Mouse (Mus musculus) embryonic fibroblast, embryonic 13.5 days (primary cell): Measurements from ENCODE around the gene Zfc3h1. TPM values are rescaled to one million over a fixed set of nuclear protein-coding genes. Genes with fewer than 3 reads are reported as not detected.
A peak's percentile ranks its signal among the peaks of the same experiment; 100 is the strongest.

ENCODE experiments used
- H3K27ac ChIP-seq: 2 replicates; pipeline ENCODE4 v1.5.1; 2012; ENCODE audit warnings: low read length, control low read depth, inconsistent platforms; ENCODE audit not compliant: insufficient read depth
- H3K4me1 ChIP-seq: 2 replicates; pipeline ENCODE4 v1.6.1; 2011; ENCODE audit warnings: low read length; ENCODE audit not compliant: control insufficient read depth, insufficient read depth
- H3K4me3 ChIP-seq: 2 replicates; pipeline ENCODE4 v1.5.1; 2011; ENCODE audit warnings: mild to moderate bottlenecking, control low read depth, low read length; ENCODE audit not compliant: insufficient read depth
- CTCF ChIP-seq: IDR thresholded peaks from 2 replicates; pipeline ENCODE4 v1.5.1; 2011; ENCODE audit warnings: mild to moderate bottlenecking, control low read depth, low read length, moderate library complexity, borderline replicate concordance; ENCODE audit not compliant: insufficient read depth
- POLR2A ChIP-seq: IDR thresholded peaks from 2 replicates; pipeline ENCODE4 v1.6.1; 2011; ENCODE audit warnings: low read depth, mild to moderate bottlenecking, control low read depth, low read length, moderate library complexity
- polyA plus RNA-seq: library from polyadenylated mRNA; stranded (reverse); fragments of >200 nt; gene quantifications from 2 replicates; pipeline ENCODE4 v1.2.4, GENCODE M21; 2011; ENCODE audit warnings: low read depth; ENCODE audit not compliant: missing spikeins, insufficient read length

Gene Zfc3h1
- polyA plus RNA-seq, 1 experiment, result 120 TPM

DNA sequence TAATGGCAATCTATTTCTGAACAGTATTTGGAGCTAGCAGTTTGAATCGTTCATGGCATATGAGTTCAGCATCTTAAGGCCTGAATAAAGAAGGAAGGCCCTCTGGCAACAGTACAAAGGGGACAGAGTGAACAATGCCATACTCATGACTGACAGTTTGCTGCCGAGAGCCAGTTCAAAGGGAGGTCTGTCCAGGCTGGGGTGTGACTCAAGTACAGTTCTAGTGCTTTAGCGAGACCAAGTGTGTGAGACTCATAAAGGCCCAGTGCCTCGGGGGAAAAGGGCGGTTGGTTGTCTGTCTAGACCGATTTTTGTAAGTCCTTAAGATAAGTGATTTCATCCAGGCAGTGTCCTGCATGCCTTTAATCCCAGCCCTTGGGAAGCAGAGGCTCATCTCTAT lies 30.2 kb upstream of the Zfc3h1 start:
- no peaks in the 10 kb centered on the region for H3K4me1 ChIP-seq
- no peak for TF ChIP-seq POLR2A
- no peak for TF ChIP-seq CTCF
- no peak overlapping the region for H3K27ac ChIP-seq
- no peak overlapping the region for H3K4me3 ChIP-seq

DNA sequence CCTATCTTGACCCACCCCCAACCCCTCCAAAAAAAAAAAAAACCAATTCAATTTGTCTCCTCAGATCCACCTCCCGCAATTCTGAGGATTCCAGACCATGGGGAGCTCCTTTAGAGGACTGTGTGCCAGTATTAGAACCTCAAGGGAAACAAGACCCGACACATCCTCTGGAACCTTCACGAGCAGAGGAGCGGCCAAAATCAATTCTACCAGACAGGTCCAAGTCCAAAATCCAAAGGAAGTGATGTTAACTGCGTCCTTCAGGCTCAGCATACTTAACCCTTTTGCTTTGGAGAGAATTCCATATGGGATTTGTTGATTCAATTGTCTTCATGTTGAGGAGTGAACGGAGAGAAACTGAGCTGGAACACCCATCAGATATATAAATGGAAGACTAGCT lies 29.7 kb upstream of the Zfc3h1 start:
- Histone ChIP-seq H3K4me3 (no peak overlapping the region), H3K27ac (no peak overlapping the region), H3K4me1 (no peaks in the 10 kb centered on the region)
- TF ChIP-seq POLR2A, result no peak
- TF ChIP-seq CTCF, result no peak

DNA sequence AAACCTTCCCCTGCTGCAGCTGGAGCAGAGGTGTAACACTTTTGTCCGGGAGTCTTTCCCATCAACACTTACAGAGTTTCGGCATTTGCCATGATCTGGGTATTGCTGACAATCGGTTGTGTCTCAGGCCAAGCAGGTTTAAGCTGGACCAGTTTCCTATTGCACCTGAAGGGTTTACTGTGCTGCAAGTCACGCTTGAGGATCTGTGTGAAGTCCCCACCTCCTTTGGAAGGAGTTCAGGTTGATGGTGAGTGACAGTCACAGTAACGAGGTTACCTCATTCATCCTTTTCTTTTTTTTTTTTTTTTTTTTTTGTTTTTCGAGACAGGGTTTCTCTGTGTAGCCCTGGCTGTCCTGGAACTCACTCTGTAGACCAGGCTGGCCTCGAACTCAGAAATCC lies 28.7 kb upstream of the Zfc3h1 start:
- H3K4me1 ChIP-seq, result 0 out of 2 replicates have a peak, but pooled peaks cover 5% of the 10 kb centered on the region
- no peak for TF ChIP-seq CTCF
- H3K27ac ChIP-seq, result no peak overlapping the region
- no peak overlapping the region for H3K4me3 ChIP-seq

DNA sequence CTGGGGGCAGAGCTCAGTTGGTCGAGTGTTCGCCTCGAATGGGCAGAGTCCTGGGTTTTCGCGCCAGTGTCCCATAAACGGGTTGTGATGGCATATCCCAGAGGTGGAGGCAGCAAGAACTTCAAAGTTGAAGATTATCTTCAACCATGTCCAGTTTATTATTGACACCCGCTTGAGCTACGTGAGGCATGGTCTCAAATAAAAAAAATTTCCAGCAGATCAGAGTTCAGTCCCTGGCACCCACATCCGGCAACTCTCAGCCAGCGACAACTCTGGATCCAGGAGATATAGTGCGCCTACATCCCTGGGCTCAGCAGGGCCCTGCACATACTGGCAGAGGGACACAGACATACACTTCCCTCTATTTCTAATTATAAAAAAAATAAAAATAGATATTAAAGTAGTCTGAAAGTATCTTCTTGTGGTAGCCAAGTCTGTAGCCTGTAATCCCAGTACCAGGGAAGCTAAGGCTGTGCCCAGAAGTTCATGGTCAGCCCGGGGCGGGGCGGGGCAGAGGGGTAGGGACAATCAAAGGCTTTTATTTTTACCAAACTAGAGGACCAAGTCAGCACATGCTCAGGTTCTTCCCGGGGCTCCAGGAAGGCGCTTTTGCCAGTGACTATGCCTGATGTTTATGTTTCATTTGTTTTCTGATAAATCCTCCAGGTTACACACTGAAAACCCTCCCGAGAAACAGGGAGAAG lies 26.4 kb upstream of the Zfc3h1 start:
- Histone ChIP-seq H3K4me3 (no peak overlapping the region), H3K27ac (no peak overlapping the region), H3K4me1 (0 out of 2 replicates have a peak, but pooled peaks cover 11% of the 10 kb centered on the region)
- TF ChIP-seq POLR2A (no peak), CTCF (no peak)

DNA sequence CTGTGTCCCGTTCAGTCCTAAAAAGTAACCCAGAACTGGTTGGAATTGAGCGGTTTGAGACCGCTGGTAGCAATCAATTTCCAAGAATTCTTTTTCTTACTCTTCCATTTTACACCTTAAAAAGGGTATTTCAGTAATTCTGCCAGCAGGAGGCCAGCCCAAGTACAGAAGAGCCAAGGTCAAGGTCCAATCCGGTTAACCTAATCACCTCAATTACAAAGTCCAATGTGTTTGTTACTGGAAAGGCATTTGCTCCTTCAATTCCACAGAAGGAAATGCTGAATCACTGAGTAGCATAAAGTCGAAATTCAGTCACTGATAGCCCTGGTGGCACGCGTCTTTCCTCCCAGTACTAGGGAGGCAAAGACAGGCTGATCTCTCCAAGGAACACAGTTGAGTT lies 25.7 kb upstream of the Zfc3h1 start:
- Histone ChIP-seq H3K4me3 (no peak overlapping the region), H3K27ac (no peak overlapping the region), H3K4me1 (0 out of 2 replicates have a peak, but pooled peaks cover 12% of the 10 kb centered on the region)
- TF ChIP-seq CTCF (no peak), POLR2A (no peak)

DNA sequence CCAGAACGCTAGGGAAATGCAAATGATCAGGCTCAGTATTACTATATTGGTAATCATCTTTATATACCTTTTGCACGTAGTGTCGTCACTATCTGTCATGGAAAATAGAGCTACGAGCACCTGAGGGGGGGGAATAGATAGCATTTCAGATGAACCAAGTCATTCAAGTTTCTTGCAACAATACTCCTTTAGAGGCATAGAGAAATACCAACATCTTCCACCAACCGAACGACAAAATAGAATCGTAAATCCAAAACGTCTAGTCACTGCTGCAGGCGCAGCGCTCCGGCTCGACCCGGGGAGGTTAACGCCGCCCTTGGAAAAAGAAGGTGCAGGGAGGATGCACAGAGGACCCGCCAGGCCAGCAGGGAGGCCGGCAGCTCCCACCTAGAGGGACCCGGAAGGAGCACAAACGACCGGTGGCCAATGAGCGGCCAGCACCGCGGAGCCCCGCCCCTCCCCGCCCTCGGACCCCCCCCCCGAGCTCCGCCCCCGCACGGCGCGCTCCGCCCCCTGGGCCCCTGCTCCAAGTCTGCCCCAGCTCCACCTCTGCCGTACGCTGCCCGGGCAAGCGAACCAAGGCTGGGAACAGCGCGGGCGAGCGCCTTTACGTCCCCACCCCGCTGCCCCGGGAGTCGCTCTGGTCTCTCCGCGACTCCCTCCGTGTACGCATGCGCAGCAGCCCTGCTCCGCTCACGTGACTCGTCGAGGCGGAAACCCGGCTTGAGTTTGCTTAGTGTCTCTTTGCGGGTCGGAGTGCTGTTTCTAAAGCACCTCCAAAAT lies 22.7 kb upstream of the Zfc3h1 start, which contains the start of gene Tmem19:
TSS of gene Tmem19 (minus strand) at position 662 of the 783 bp plus-strand sequence.
- TF ChIP-seq CTCF (no peak), POLR2A (peak; percentile 94)
- H3K27ac ChIP-seq, result peak within 1 kb of the TSS; percentile 99

DNA sequence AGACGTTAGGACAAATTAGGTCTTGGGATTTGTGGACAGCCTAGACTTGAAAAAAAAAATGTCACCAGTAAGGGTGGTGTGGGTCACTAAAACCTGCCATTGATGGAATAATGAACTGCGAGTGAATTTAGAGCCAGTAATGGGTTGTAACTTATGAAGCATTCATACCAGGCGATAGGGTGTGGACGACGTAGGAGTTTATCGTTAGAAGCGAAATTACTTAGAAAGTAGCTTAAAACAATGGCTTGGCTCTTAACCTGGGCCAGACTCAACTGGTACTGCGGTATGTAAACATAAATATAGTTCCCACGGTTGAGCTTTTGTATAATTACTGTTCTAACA lies 22.2 kb upstream of the Zfc3h1 start:
- H3K27ac ChIP-seq, result peak overlapping the region; percentile 99
- H3K4me3 ChIP-seq, result peak overlapping the region; percentile 61
- 0 out of 2 replicates have a peak, but pooled peaks cover 12% of the 10 kb centered on the region for H3K4me1 ChIP-seq
- TF ChIP-seq CTCF (no peak), POLR2A (no peak)

More for the DNA sequence above, 22.7 kb upstream of the Zfc3h1 start, which contains the start of gene Tmem19:
- H3K4me1 ChIP-seq, result 0 out of 2 replicates have a peak, but pooled peaks cover 12% of the 10 kb centered on the region
- peak within 1 kb of the TSS; percentile 94 for H3K4me3 ChIP-seq

DNA sequence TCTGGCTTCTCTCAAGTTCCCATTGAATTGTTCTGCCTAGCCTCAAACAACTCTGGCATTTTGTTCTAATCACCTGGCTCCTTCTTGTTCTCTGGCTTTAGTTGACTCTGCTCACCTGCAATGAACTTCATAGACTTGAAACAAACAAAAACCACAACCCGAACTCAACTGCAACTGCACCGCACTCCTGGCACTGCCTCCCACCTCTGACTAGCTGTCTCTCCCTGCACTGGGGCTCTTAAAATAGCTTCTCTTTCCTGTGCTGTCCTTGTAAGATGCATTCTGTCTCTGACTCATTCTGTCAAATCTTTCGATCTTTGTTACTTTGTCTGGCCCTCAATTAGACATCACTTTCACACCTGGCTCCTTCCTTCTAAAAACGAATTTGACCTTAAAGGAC lies 21.6 kb upstream of the Zfc3h1 start:
- Histone ChIP-seq H3K27ac (peak overlapping the region; percentile 99), H3K4me1 (0 out of 2 replicates have a peak, but pooled peaks cover 12% of the 10 kb centered on the region), H3K4me3 (peak overlapping the region; percentile 61)
- TF ChIP-seq CTCF, result no peak
- TF ChIP-seq POLR2A, result peak; percentile 27; the same call in 1 of the 2 replicates

DNA sequence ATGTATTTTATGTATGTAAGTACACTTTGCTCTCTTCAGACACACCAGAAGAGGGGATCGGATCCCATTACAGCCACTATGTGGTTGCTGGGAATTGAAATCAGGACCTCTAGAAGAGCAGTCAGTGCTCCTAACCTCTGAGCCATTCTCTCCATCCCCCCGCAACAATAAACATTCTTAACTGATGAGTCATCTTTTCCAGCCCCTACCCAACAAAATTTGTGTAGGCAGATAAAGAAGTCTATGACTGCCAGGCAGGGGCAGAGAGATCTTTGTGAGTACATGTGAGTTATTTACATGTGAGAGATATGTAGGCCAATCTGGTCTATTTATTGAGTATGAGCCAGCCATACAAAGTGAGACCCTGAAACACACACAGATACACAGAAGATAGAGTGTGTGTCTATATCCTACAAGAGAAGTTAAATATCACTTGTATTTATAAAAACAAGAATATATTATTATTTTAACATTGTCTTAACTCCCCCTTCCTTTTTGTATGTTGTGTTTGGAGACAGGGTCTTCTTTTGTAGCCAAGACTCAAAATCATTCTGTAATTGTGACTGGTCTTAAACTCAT lies 3.2 kb upstream of the Zfc3h1 start:
- H3K4me3 ChIP-seq, result no peak overlapping the region
- TF ChIP-seq POLR2A (no peak), CTCF (no peak)
- H3K27ac ChIP-seq, result no peak overlapping the region
- peaks cover 12% of the 10 kb centered on the region for H3K4me1 ChIP-seq

DNA sequence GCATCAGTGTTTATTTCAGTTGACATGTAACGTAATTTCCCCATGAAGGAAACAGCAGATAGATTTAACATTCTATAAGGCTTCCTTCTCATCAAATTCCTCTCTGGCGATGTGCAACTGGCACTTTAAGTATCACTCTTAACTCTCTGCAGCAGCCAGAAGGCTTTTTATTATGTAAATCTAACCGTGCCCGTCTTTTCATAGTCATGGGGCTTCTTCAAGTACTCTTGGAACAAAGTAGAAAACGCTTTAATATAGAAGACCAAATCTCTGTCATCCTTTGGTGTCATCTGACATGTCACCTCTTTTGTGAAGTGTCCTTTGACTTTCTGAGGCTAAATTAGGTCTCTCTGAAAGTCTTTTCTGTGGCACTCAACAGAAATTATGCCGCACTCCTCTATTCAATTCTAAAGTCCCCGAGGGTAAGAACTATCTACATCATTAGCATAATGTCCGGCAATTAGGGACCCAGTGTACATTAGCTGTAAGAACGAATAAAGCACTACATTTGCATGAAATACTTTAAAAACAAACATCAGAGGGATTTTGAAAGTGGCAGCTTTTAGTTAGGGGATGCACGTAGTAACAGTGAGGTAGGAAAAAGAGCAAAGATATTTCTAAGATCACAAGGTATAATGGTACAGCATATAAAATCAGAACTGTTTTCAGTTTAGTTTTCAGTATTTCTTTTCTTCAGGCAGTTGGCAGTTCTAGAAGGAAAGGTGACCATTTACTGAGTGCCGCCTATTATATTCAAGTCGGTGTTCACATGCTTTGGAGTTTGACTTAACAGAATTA lies 1.7 kb upstream of the Zfc3h1 start:
- peak overlapping the region; percentile 75 for H3K4me3 ChIP-seq
- TF ChIP-seq CTCF, result no peak
- no peak for TF ChIP-seq POLR2A
- peaks cover 10% of the 10 kb centered on the region; the same call in 1 of the 2 replicates for H3K4me1 ChIP-seq
- H3K27ac ChIP-seq, result peak overlapping the region; percentile 74
